Mouse (Mus musculus) cortical plate, adult 2 months (tissue): ENCODE measurements around the gene Lcp2.

Experiments
- CTCF ChIP-seq: fragments of 200-500 bp; IDR thresholded peaks from 2 replicates; pipeline ENCODE4 v1.5.1; 2011; ENCODE audit warnings: mild to moderate bottlenecking, control low read depth, low read length; ENCODE audit not compliant: insufficient read depth; ENCODE audit errors: extremely low read depth
- POLR2A ChIP-seq: fragments of 200-500 bp; IDR thresholded peaks from 2 replicates; pipeline ENCODE4 v1.6.1; 2011; ENCODE audit warnings: mild to moderate bottlenecking, low read length, control low read depth; ENCODE audit not compliant: insufficient read depth; ENCODE audit errors: extremely low read depth

DNA sequence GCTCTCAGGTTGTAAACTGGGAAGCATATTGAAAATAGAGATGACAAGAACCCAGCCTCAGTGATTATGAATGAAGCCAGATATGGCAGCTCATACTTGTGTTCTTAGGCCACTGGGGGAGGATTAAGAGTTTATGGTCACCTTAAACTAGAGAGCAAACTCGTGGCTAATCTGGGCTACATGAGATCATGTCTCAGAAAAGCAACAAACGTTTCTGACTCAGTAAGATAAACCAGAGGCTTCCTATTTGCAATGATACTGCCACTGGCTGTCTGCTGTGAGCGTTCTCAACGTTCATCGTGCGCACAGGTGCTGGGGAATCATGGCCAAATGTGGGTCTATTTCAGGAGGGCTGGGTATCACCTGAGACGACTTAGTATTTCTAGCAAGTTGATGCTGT lies 37.1 kb downstream of the Lcp2 start:
- TF ChIP-seq CTCF (no peak), POLR2A (no peak)
